Mouse (Mus musculus): ENCODE measurements around the gene Pkn1.

The Pkn1 gene

GRCm38 (mm10) chr8:83684517-83684916, 14.5 kb downstream of the Pkn1 start:
- DNase-seq (ENCODE audit: low read depth), result no peak

DNA sequence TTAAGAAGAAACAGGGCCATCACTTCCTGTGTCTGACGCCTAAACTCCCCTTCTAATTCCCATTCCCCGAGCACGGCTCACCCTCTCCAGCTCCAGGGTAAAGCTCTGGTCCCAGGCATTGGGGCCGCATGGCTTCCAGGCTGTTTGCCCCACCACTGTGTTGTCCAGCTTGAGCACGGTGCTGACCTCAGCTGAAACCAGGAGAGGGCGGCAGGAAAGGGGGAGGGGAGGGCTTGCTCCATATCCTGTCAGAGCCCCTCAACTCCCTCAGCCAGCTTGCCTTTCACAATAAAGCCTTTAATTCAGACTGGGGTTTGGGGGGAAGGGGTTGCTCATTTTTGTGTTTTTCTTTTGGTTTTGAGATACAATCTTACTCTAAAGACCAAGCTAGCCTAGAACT, 17.9 kb downstream of the Pkn1 start:
- no peak for DNase-seq (ENCODE audit: low read depth)

DNA sequence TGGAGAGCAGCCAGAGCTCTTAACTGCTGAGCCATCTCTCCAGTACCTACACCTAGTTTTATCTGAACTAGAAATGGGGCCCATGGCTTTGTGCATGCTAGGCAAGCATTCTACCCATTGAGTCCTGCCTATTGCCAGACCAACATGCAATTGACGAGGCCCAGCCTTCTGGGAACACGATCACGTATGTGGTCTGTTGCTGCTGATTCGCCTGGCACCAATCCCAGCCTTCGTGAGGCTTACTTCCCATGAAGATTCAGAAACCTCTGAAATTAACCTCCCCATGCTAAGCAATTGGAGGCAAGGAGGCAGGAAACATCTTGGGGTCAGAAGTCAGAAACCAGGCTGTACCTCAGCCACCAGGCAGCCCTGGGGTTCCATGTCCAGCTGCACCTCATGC, 18.4 kb downstream of the Pkn1 start:
- DNase-seq (ENCODE audit: low read depth), result no peak

GRCm38 (mm10) chr8:83679866-83680265, 19.1 kb downstream of the Pkn1 start:
- DNase-seq (ENCODE audit: low read depth), result no peak

DNA sequence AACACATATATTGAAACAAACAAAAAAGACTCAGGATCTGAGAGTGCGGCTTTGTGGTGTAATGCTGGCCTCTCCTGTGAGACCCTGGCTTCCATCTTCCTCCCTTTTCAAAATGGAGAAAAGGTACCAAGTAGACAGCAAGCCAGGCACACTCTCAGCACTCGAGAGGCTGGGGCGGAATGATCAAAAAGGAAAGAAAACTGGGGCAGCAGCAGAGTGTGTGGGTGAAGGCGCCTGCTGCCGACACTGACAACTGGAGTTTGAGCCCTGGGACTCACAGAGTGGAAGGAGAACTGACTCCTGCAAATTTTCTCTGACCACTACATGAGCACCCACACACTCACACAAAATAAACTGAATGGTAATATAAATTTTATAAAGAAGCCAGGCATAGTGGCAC, 24.5 kb downstream of the Pkn1 start:
- no peak for DNase-seq (ENCODE audit: low read depth)

GRCm38 (mm10) chr8:83672936-83673335, 26.0 kb downstream of the Pkn1 start:
- DNase-seq (ENCODE audit: low read depth), result no peak

DNA sequence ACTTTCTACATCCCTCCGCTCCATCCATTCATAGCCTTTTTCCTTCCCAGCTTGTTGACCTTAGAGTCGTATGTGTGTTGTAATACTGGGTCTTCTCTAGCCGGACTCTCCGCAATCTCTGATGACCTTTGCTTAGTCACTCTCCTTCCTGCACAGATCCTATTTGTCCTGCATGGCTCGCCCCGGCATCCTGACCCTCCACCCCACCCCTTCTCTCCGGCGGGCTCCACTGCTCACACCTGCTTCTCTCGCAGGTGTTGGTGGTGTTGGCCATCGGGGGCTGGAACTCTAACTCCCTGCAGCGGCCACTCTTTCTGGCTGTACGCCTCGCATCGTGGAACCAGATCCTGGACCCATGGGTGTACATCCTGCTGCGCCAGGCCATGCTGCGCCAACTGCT, 30.0 kb downstream of the Pkn1 start:
- DNase-seq (ENCODE audit: low read depth), result no peak

DNA sequence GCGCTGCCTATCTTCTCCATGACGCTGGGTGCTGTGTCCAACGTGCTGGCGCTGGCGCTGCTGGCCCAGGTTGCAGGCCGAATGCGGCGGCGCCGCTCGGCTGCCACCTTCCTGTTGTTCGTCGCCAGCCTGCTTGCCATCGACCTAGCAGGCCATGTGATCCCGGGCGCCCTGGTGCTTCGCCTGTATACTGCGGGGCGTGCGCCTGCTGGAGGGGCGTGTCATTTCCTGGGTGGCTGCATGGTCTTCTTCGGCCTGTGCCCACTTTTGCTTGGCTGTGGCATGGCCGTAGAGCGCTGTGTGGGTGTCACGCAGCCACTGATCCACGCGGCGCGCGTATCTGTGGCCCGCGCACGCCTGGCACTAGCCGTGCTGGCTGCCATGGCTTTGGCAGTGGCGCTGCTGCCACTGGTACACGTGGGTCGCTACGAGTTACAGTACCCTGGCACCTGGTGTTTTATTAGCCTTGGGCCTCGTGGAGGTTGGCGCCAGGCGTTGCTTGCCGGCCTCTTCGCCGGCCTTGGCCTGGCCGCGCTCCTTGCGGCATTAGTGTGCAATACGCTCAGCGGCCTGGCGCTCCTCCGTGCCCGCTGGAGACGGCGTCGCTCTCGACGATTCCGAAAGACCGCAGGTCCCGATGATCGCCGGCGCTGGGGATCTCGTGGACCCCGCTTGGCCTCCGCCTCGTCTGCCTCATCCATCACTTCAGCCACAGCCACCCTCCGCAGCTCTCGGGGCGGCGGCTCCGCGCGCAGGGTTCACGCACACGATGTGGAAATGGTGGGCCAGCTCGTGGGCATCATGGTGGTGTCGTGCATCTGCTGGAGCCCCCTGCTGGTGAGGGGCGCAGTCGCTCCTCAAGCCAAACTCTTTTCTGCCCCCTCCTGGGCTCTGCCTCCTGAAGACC, 30.7 kb downstream of the Pkn1 start:
- DNase-seq (ENCODE audit: low read depth), result no peak

GRCm38 (mm10) chr8:83667526-83667925, 31.5 kb downstream of the Pkn1 start:
- DNase-seq (ENCODE audit: low read depth), result no peak

DNA sequence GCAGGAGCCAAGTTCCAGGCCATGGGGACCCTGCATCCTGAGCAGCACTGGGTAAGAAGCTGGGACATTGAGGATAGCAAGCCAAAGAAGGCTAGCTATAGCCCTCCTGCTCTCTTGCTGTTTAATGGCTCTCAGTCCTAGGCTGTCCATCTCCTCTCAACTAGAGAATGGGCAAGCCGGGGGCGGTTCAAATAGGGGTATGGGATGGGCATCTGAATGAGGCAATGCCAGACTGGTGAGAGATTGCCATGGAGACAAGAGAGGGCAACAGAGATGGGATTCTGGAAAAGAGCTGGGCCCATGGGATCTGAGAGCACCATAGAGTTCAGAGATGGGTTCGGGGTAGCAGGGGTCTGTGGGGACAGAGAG, 32.1 kb downstream of the Pkn1 start:
- DNase-seq (ENCODE audit: low read depth), result no peak

DNA sequence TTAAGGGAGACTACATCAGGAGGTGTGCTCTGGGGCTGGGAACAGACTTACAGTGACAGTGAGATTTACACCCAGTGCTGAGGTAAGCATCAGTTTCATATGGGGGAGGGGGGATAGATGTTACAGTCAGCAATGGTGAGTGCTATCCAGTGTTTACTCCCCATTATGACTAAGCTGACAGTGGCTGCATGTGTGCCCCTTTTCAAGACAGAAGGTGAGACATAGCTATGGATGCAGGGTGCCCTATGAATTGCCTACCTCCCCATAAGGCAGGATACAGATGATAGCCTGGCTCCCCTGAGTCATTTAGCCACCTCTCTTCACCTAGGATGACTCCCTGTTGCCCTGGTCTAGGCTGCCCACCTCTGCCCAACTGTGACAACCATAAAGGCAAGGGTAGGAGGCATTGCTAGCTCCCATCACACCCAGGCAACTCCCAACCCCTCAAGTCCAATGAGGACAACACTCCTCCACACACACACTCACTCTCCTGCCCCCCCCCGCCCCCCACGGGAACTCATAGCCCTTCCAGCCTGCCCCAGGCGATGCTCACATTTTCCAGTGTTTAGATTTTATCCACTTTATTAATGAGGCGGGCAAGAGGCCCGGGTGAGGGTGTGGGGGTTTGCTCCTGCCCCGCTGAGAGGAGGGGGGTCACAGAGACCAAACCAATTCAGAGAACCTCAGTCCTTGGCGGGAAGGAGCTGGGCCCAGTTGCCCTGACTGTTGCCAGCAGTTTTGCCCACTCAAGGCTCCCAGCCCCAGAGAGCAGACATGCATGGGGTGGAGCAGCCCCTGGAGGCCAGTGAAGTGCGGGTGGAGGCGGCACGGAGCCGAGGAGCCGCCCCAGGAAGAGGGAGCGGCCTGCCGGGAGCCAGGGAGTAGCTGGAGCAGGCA, 32.8 kb downstream of the Pkn1 start, which contains the start of gene Ptger1:
Gene Ptger1, plus strand, starts transcription at position 710 of the 897 bp plus-strand sequence.
- no peak for DNase-seq (ENCODE audit: low read depth)

DNA sequence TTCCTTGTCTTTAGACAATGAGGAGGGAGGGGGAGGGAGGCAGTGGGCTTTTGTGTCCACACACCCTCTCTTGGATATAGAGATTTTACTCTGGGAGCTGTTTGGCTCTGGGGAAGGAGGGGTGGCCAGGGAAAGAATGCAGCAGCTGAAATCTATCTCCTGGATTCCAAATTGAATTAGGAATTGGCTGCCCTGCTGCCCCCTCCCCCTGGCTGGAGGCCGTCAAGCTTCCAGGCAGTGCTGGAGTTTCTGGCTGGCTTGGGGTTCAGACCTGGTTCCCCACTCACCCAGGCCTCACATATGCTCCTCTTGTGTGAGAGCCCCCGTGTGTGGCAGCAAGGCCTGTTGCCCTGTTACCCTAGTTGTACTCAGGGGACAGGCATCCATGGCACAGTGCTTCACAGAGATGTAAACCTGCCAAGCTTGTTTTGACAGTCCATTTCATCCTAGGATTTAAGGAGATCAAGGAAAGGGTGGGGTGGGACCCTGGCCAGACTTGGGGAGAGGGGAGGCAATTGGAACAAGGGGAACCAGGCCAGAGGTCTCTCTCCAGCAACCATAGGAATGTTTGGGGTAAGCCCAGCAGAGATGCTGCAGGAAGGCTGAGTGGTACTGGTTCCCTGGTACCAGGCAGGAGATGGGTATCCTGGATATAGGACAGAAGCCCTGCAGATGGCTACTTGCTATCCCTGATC, 33.9 kb downstream of the Pkn1 start:
- no peak for DNase-seq (ENCODE audit: low read depth)

- DNase-seq (ENCODE audit: low read depth), result no peak
Observed at GRCm38 (mm10) chr8:83664096-83664495, 34.9 kb downstream of the Pkn1 start.

DNA sequence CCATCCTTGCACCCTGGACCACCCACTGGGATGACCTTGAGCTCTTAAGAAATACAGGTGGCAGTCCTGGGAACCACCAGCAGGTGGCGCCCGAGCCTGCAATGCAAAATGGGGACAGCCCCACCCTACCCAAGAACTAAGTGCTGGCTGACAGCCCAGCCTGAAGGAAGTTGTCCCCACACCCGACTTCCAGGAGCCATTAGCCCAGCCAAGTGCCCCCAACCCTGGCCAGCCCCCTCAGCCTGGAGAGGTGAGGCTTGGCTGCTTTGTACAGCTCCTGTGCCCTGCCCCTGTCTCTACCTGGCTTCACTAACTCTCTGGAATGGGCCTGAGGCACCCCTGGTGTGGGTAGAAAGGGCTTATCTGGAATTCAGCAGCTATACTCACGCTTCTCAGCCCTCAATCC, 36.6 kb downstream of the Pkn1 start:
- DNase-seq (ENCODE audit: low read depth), result peak; percentile 78

- DNase-seq (ENCODE audit: low read depth), result no peak
Observed at GRCm38 (mm10) chr8:83660995-83661680, 37.8 kb downstream of the Pkn1 start.

GRCm38 (mm10) chr8:83660545-83660944, 38.4 kb downstream of the Pkn1 start:
- DNase-seq (ENCODE audit: low read depth), result no peak

DNA sequence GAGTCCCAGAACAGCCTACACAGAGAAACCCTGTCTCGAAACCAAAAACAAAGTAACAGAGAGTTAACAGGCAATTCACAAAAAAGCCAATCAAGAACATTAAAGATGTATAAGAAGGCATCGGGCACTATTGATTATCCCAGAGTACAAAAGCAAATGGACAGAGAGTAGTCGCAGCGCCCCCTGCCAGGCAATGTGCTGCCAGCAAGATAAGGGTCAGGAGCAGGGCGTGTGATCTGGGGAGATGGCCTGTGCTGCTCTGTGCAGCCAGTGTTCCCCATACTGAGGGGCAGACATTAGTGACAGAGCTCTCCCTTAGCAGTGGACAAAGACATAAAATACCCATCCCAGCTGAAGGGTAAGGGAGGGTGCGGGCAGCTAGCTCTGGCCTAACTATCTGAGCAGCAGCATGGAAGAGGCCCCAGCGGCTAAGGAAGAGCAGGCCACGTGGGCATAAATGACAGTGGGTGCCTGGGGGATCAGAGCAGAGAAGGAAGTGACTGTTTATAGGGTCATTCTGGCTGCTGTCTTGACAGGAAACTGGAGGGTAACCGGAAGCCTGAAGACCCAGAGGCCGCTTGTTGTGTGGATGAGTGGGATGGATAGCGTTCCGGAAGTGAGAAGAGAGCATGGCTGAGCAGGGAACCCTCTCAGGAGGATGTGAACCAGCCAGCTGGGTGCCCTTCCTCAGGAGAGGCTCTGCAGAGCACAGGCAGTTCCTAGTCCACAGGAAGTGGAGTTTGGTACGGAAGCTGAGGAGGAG, 42.3 kb downstream of the Pkn1 start:
- no peak for DNase-seq (ENCODE audit: low read depth)

- no peak for DNase-seq (ENCODE audit: low read depth)
Observed at GRCm38 (mm10) chr8:83656043-83656442, 42.9 kb downstream of the Pkn1 start.

DNA sequence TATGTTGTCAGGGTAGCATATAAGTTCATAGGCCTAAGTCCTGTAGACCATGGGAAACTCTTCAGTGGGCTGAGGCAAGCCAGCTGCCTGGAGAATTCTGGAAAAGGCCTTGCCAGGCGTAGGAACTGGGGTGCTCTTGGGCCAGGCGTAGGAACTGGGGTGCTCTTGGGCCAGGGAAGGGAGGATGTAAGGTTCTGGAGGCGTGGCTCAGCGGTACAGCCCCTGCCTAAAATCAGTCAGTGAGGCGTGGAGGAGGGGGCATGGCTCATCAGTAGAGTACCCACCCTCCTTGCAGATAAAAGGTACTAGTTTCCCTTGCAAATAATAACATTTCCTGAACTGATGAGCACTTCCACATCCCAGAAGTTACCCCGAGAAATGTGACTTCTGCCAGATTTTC, 44.3 kb downstream of the Pkn1 start:
- no peak for DNase-seq (ENCODE audit: low read depth)

- DNase-seq (ENCODE audit: low read depth), result no peak
Observed at GRCm38 (mm10) chr8:83653662-83654017, 45.3 kb downstream of the Pkn1 start.
